Mouse (Mus musculus) intestine, embryonic 15.5 days (tissue): ENCODE measurements around the gene Ovol1. TPM values are rescaled to one million over a fixed set of nuclear protein-coding genes. Genes with fewer than 3 reads are reported as not detected.

Experiments used
- ATAC-seq: fragments of 200-750 bp; cut with Nextera tagmentation; 2 replicates; pipeline ENCODE4 v1.8.0; 2017; ENCODE audit warnings: moderate TSS enrichment, moderate library complexity
- H3K27ac ChIP-seq: fragments of 300-500 bp; sonication (generic); 2 replicates; pipeline ENCODE4 v1.5.1; 2015; ENCODE audit warnings: mild to moderate bottlenecking, inconsistent platforms
- H3K27me3 ChIP-seq: fragments of 300-500 bp; sonication (generic); replicated peaks from 2 replicates; pipeline ENCODE4 v1.6.1; 2015; ENCODE audit warnings: inconsistent platforms
- H3K36me3 ChIP-seq: fragments of 300-500 bp; sonication (generic); 2 replicates; pipeline ENCODE4 v1.6.1; 2015; ENCODE audit warnings: inconsistent platforms
- H3K4me1 ChIP-seq: fragments of 300-500 bp; sonication (generic); replicated peaks from 2 replicates; pipeline ENCODE4 v1.6.1; 2015; ENCODE audit warnings: inconsistent platforms
- H3K4me2 ChIP-seq: fragments of 300-500 bp; sonication (generic); replicated peaks from 2 replicates; pipeline ENCODE4 v1.6.1; 2015; ENCODE audit warnings: mild to moderate bottlenecking, inconsistent platforms
- H3K4me3 ChIP-seq: fragments of 300-500 bp; sonication (generic); replicated peaks from 2 replicates; pipeline ENCODE4 v1.5.1; 2015; ENCODE audit warnings: inconsistent platforms
- H3K9ac ChIP-seq: fragments of 300-500 bp; sonication (generic); 2 replicates; pipeline ENCODE4 v1.6.1; 2015; ENCODE audit warnings: inconsistent platforms
- H3K9me3 ChIP-seq: fragments of 300-500 bp; sonication (generic); 2 replicates; pipeline ENCODE4 v1.6.1; 2016; ENCODE audit warnings: inconsistent platforms
- WGBS: fragments of 180-500 bp; shearing (Covaris S2); methylation state at CpG from one replicate; pipeline ENCODE4 v1.1.7; 2015; 5-methylcytosine and 5-hydroxymethylcytosine counted together
- polyA plus RNA-seq: library from polyadenylated mRNA; unstranded; fragments of >200 nt; fragmentation: Nextera tagmentation; extraction: Ambion mirVana; gene quantifications from 2 replicates; pipeline ENCODE4 v1.2.1, GENCODE M21; 2015

The Ovol1 gene
- polyA plus RNA-seq, 1 experiment from 2014 or later = 19.3 TPM

GRCm38 (mm10) chr19:5589159-5589558, 28.7 kb upstream of the Ovol1 start:
- Histone ChIP-seq H3K36me3 (no peaks in the 10 kb centered on the region), H3K27me3 (no peaks in the 10 kb centered on the region), H3K4me2 (no peak overlapping the region), H3K9ac (no peak overlapping the region), H3K9me3 (no peaks in the 10 kb centered on the region), H3K4me3 (no peak overlapping the region), H3K4me1 (no peaks in the 10 kb centered on the region), H3K27ac (no peak overlapping the region)
- no peak for ATAC-seq
- WGBS = 73% methylated on average over 9 of the region's 9 CpGs

- Histone ChIP-seq H3K9ac (no peak overlapping the region), H3K36me3 (no peaks in the 10 kb centered on the region), H3K4me1 (no peaks in the 10 kb centered on the region), H3K27ac (no peak overlapping the region), H3K9me3 (no peaks in the 10 kb centered on the region), H3K4me2 (no peak overlapping the region), H3K27me3 (no peaks in the 10 kb centered on the region), H3K4me3 (no peak overlapping the region)
- no peak for ATAC-seq
- WGBS = 82% methylated on average over 2 of the region's 2 CpGs
Observed at GRCm38 (mm10) chr19:5581995-5582394, 21.5 kb upstream of the Ovol1 start.

- 85% methylated on average over 6 of the region's 6 CpGs for WGBS
- Histone ChIP-seq H3K9me3 (no peaks in the 10 kb centered on the region), H3K4me2 (no peak overlapping the region), H3K9ac (no peak overlapping the region), H3K36me3 (no peaks in the 10 kb centered on the region), H3K27me3 (no peaks in the 10 kb centered on the region), H3K4me3 (no peak overlapping the region), H3K4me1 (no peaks in the 10 kb centered on the region), H3K27ac (no peak overlapping the region)
- ATAC-seq = no peak
Observed at GRCm38 (mm10) chr19:5580776-5581175, 20.3 kb upstream of the Ovol1 start.

GRCm38 (mm10) chr19:5579971-5580370, 19.5 kb upstream of the Ovol1 start:
- H3K4me1 ChIP-seq = no peaks in the 10 kb centered on the region
- ATAC-seq = no peak
- no peaks in the 10 kb centered on the region for H3K36me3 ChIP-seq
- H3K27me3 ChIP-seq = no peaks in the 10 kb centered on the region
- WGBS = 82% methylated on average over 4 of the region's 4 CpGs
- no peak overlapping the region for H3K27ac ChIP-seq
- no peaks in the 10 kb centered on the region for H3K9me3 ChIP-seq
- H3K9ac ChIP-seq = no peak overlapping the region
- H3K4me2 ChIP-seq = no peak overlapping the region
- no peak overlapping the region for H3K4me3 ChIP-seq

GRCm38 (mm10) chr19:5575336-5575735, 14.9 kb upstream of the Ovol1 start:
- Histone ChIP-seq H3K9me3 (no peaks in the 10 kb centered on the region), H3K27me3 (no peaks in the 10 kb centered on the region), H3K9ac (no peak overlapping the region), H3K27ac (no peak overlapping the region), H3K4me2 (no peak overlapping the region), H3K4me3 (no peak overlapping the region), H3K36me3 (no peaks in the 10 kb centered on the region; the same call in 1 of the 2 replicates), H3K4me1 (no peaks in the 10 kb centered on the region)
- WGBS = 76% methylated on average over 1 of the region's 1 CpGs
- ATAC-seq = no peak

- H3K27me3 ChIP-seq = no peaks in the 10 kb centered on the region
- H3K4me3 ChIP-seq = no peak overlapping the region
- no peak for ATAC-seq
- WGBS = 80% methylated on average over 19 of the region's 19 CpGs
- no peak overlapping the region for H3K4me2 ChIP-seq
- H3K9ac ChIP-seq = no peak overlapping the region
- peaks cover 8% of the 10 kb centered on the region; the same call in 1 of the 2 replicates for H3K36me3 ChIP-seq
- no peak overlapping the region for H3K27ac ChIP-seq
- no peaks in the 10 kb centered on the region for H3K9me3 ChIP-seq
- H3K4me1 ChIP-seq = peaks cover 15% of the 10 kb centered on the region
Observed at GRCm38 (mm10) chr19:5572331-5573125, 12.1 kb upstream of the Ovol1 start.

- Histone ChIP-seq H3K4me3 (no peak overlapping the region), H3K9ac (no peak overlapping the region), H3K27me3 (no peaks in the 10 kb centered on the region), H3K4me1 (peaks cover 21% of the 10 kb centered on the region), H3K36me3 (peaks cover 8% of the 10 kb centered on the region; the same call in 1 of the 2 replicates), H3K4me2 (no peak overlapping the region), H3K9me3 (no peaks in the 10 kb centered on the region), H3K27ac (no peak overlapping the region)
- no peak for ATAC-seq
- WGBS = 79% methylated on average over 5 of the region's 5 CpGs
Observed at GRCm38 (mm10) chr19:5571831-5572230, 11.4 kb upstream of the Ovol1 start.

GRCm38 (mm10) chr19:5570353-5571246, 10.2 kb upstream of the Ovol1 start:
- Histone ChIP-seq H3K4me3 (no peak overlapping the region), H3K9ac (no peak overlapping the region), H3K27ac (no peak overlapping the region), H3K4me1 (peaks cover 27% of the 10 kb centered on the region), H3K9me3 (no peaks in the 10 kb centered on the region), H3K27me3 (no peaks in the 10 kb centered on the region), H3K4me2 (no peak overlapping the region), H3K36me3 (peaks cover 8% of the 10 kb centered on the region; the same call in 1 of the 2 replicates)
- no peak for ATAC-seq
- WGBS = 89% methylated on average over 32 of the region's 32 CpGs

- Histone ChIP-seq H3K4me3 (no peak overlapping the region), H3K9ac (peak overlapping the region; percentile 12; the same call in 1 of the 2 replicates)
- WGBS = 88% methylated on average over 10 of the region's 10 CpGs
Observed at GRCm38 (mm10) chr19:5569521-5569920, 9.1 kb upstream of the Ovol1 start.

GRCm38 (mm10) chr19:5568470-5569140, 8.2 kb upstream of the Ovol1 start:
- Histone ChIP-seq H3K9me3 (no peaks in the 10 kb centered on the region), H3K4me1 (peaks cover 31% of the 10 kb centered on the region), H3K27me3 (no peaks in the 10 kb centered on the region), H3K27ac (peak overlapping the region; percentile 97), H3K36me3 (peaks cover 8% of the 10 kb centered on the region; the same call in 1 of the 2 replicates), H3K9ac (peak overlapping the region; percentile 86), H3K4me2 (peak overlapping the region; percentile 96), H3K4me3 (peak overlapping the region; percentile 80)
- 9% methylated on average over 27 of the region's 27 CpGs for WGBS
- ATAC-seq = peak; percentile 22

More at GRCm38 (mm10) chr19:5569521-5569920, 9.1 kb upstream of the Ovol1 start:
- Histone ChIP-seq H3K9me3 (no peaks in the 10 kb centered on the region), H3K27ac (no peak overlapping the region), H3K36me3 (peaks cover 8% of the 10 kb centered on the region; the same call in 1 of the 2 replicates), H3K4me2 (0 out of 2 replicates have a peak overlapping the region, but pooled peaks have one; percentile 96), H3K27me3 (no peaks in the 10 kb centered on the region), H3K4me1 (peaks cover 28% of the 10 kb centered on the region)
- ATAC-seq = no peak

GRCm38 (mm10) chr19:5567534-5568469, 7.4 kb upstream of the Ovol1 start, which contains the start of gene Ap5b1:
Gene Ap5b1 (plus strand): TSS chr19:5568025.
- Histone ChIP-seq H3K27me3 (no peaks in the 10 kb centered on the region), H3K9ac (peak within 1 kb of the TSS; percentile 86), H3K27ac (peak within 1 kb of the TSS; percentile 97), H3K4me1 (peaks cover 31% of the 10 kb centered on the region), H3K4me2 (peak within 1 kb of the TSS; percentile 96), H3K36me3 (peaks cover 8% of the 10 kb centered on the region; the same call in 1 of the 2 replicates), H3K4me3 (peak within 1 kb of the TSS; percentile 80), H3K9me3 (no peaks in the 10 kb centered on the region)
- WGBS = under 1% methylated on average over 90 of the region's 102 CpGs
- peak; percentile 93 for ATAC-seq
